Mouse (Mus musculus) limb, embryonic 12.5 days (tissue): ENCODE measurements around the gene Clca2. TPM values are rescaled to one million over a fixed set of nuclear protein-coding genes. Genes with fewer than 3 reads are reported as not detected.

ENCODE experiments used
- polyA plus RNA-seq: library from polyadenylated mRNA; unstranded; fragments of >200 nt; fragmentation: Nextera tagmentation; extraction: Ambion mirVana; gene quantifications from 2 replicates; pipeline ENCODE4 v1.2.1, GENCODE M21; 2016

Clca2 gene
- polyA plus RNA-seq, 1 experiment from 2014 or later = 0.53 TPM

Other genes with a start within 250 kb of the Clca2 start
- gene Clca4b, start 166.9 kb downstream of the Clca2 start, polyA plus RNA-seq = not detected in 2 replicates
- gene Clca4a, start 124.4 kb downstream of the Clca2 start, polyA plus RNA-seq = 0.12 TPM in 1 of 2 replicates, not detected in the other
- gene Clca1, start 66.7 kb downstream of the Clca2 start, polyA plus RNA-seq = not detected in 2 replicates
- gene Odf2l, start 19.1 kb upstream of the Clca2 start, polyA plus RNA-seq = 23.7 and 24.0 TPM in 2 replicates
- gene Col24a1, start 193.0 kb upstream of the Clca2 start, polyA plus RNA-seq = 2.0 and 2.7 TPM in 2 replicates